Mouse (Mus musculus) liver, postnatal 0 days (tissue): ENCODE measurements around the gene Zfp870.

Experiments used
- CTCF ChIP-seq: sonication (generic); IDR thresholded peaks from 2 replicates; pipeline ENCODE4 v1.5.1; 2016; ENCODE audit warnings: antibody characterized with exemption, low read depth
- EP300 ChIP-seq: IDR thresholded peaks from 2 replicates; pipeline ENCODE4 v1.6.1; 2016; ENCODE audit warnings: antibody characterized with exemption, low read depth, mild to moderate bottlenecking

DNA sequence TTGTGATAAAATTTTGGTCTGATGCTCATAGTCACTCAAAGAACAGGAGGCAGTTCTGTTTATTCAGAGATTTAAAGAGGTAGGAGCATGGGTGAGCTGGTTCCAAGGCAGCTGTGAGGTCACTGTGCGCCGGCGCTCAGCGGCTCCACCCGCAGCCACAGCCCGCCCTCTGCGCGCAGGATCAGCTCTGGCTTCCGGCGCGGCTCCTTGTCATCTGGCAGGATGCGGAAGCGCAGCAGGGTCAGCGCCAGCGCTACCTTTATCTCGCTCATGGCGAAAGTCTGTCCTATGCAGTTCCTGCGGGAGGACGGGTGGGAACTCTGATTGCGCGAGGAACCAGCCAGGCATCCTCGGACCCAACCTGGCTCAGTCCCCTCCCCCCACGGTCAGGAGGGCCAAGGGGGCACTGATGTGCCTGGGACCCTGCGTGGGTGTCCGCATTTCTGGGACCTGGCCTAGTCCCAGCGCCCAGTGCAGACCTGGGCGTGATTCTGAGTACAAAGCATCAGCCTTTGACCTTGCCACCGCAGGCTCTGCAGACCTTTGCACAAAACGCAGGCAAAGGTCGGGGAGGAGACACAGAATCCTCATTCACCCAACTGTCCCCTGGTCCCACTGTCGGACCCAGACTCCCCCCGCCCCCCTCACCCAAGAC lies 33.3 kb upstream of the Zfp870 start:
- TF ChIP-seq EP300 (peak; percentile 21; the same call in 1 of the 2 replicates), CTCF (no peak)
